Mouse (Mus musculus): Measurements from ENCODE around the gene Fzd2.
"Not testable (repeated sequence)": the region's sequence is repeated elsewhere in the genome, so short reads cannot be mapped to it uniquely, and the experiment has no call there.

The Fzd2 gene

GRCm38 (mm10) chr11:102604010-102604584 is at the start of gene Fzd2:
Gene Fzd2, plus strand, starts transcription at chr11:102604396.
- Histone ChIP-seq H3K36me3 (ENCODE audit: insufficient read depth, low read length) (no peaks in the 10 kb centered on the region), H3K9me3 (ENCODE audit: low read length) (no peaks in the 10 kb centered on the region), H3K4me3 (replicated peaks; ENCODE audit: low read length) (peak within 1 kb of the TSS; percentile 83), H3K27me3 (ENCODE audit: insufficient read depth, low read length) (peaks cover 56% of the 10 kb centered on the region), H3K4me1 (replicated peaks; ENCODE audit: low read depth, low read length) (peaks cover 54% of the 10 kb centered on the region)
- TF ChIP-seq NANOG (IDR thresholded peaks at IDR 0.05; ENCODE audit: borderline replicate concordance, low read length) (no peak), CTCF (conservative IDR thresholded peaks at IDR 0.05; ENCODE audit: low read length) (no peak), POU5F1 (IDR thresholded peaks at IDR 0.05; ENCODE audit: borderline replicate concordance, low read length) (no peak)

GRCm38 (mm10) chr11:102555400-102556030 is 48.7 kb upstream of the Fzd2 start:
- Histone ChIP-seq H3K4me1 (replicated peaks; ENCODE audit: low read depth, low read length) (peaks cover 58% of the 10 kb centered on the region), H3K9me3 (ENCODE audit: low read length) (no peaks in the 10 kb centered on the region), H3K27me3 (ENCODE audit: insufficient read depth, low read length) (no peaks in the 10 kb centered on the region), H3K36me3 (ENCODE audit: insufficient read depth, low read length) (peaks cover 16% of the 10 kb centered on the region; the same call in 1 of the 2 replicates), H3K4me3 (replicated peaks; ENCODE audit: low read length) (peak overlapping the region; percentile 100)
- TF ChIP-seq CTCF (conservative IDR thresholded peaks at IDR 0.05; ENCODE audit: low read length) (no peak), NANOG (IDR thresholded peaks at IDR 0.05; ENCODE audit: borderline replicate concordance, low read length) (no peak), POU5F1 (IDR thresholded peaks at IDR 0.05; ENCODE audit: borderline replicate concordance, low read length) (no peak)

GRCm38 (mm10) chr11:102556031-102556715 is 48.0 kb upstream of the Fzd2 start, which contains the start of gene Gpatch8:
Gene Gpatch8, minus strand, starts transcription at chr11:102556392.
- Histone ChIP-seq H3K9me3 (ENCODE audit: low read length) (no peaks in the 10 kb centered on the region), H3K27me3 (ENCODE audit: insufficient read depth, low read length) (no peaks in the 10 kb centered on the region), H3K4me3 (replicated peaks; ENCODE audit: low read length) (peak within 1 kb of the TSS; percentile 100), H3K36me3 (ENCODE audit: insufficient read depth, low read length) (peaks cover 13% of the 10 kb centered on the region; the same call in 1 of the 2 replicates), H3K4me1 (replicated peaks; ENCODE audit: low read depth, low read length) (peaks cover 60% of the 10 kb centered on the region)
- no peak for TF ChIP-seq CTCF (conservative IDR thresholded peaks at IDR 0.05; ENCODE audit: low read length)
- TF ChIP-seq POU5F1 (IDR thresholded peaks at IDR 0.05; ENCODE audit: borderline replicate concordance, low read length): no peak
- TF ChIP-seq NANOG (IDR thresholded peaks at IDR 0.05; ENCODE audit: borderline replicate concordance, low read length): no peak

GRCm38 (mm10) chr11:102556716-102557074 is 47.5 kb upstream of the Fzd2 start:
- H3K4me1 ChIP-seq (replicated peaks; ENCODE audit: low read depth, low read length): peaks cover 60% of the 10 kb centered on the region
- H3K27me3 ChIP-seq (ENCODE audit: insufficient read depth, low read length): no peaks in the 10 kb centered on the region
- H3K36me3 ChIP-seq (ENCODE audit: insufficient read depth, low read length): peaks cover 8% of the 10 kb centered on the region; the same call in 1 of the 2 replicates
- no peaks in the 10 kb centered on the region for H3K9me3 ChIP-seq (ENCODE audit: low read length)
- no peak for TF ChIP-seq CTCF (conservative IDR thresholded peaks at IDR 0.05; ENCODE audit: low read length)
- TF ChIP-seq NANOG (IDR thresholded peaks at IDR 0.05; ENCODE audit: borderline replicate concordance, low read length): no peak
- TF ChIP-seq POU5F1 (IDR thresholded peaks at IDR 0.05; ENCODE audit: borderline replicate concordance, low read length): no peak
- peak overlapping the region; percentile 100 for H3K4me3 ChIP-seq (replicated peaks; ENCODE audit: low read length)

GRCm38 (mm10) chr11:102557386-102557785 is 46.8 kb upstream of the Fzd2 start:
- peaks cover 60% of the 10 kb centered on the region for H3K4me1 ChIP-seq (replicated peaks; ENCODE audit: low read depth, low read length)
- H3K27me3 ChIP-seq (ENCODE audit: insufficient read depth, low read length): no peaks in the 10 kb centered on the region
- no peak overlapping the region for H3K4me3 ChIP-seq (replicated peaks; ENCODE audit: low read length)
- TF ChIP-seq NANOG (IDR thresholded peaks at IDR 0.05; ENCODE audit: borderline replicate concordance, low read length) (no peak), POU5F1 (IDR thresholded peaks at IDR 0.05; ENCODE audit: borderline replicate concordance, low read length) (no peak), CTCF (conservative IDR thresholded peaks at IDR 0.05; ENCODE audit: low read length) (no peak)
- H3K36me3 ChIP-seq (ENCODE audit: insufficient read depth, low read length): peaks cover 4% of the 10 kb centered on the region; the same call in 1 of the 2 replicates
- H3K9me3 ChIP-seq (ENCODE audit: low read length): no peaks in the 10 kb centered on the region

DNA sequence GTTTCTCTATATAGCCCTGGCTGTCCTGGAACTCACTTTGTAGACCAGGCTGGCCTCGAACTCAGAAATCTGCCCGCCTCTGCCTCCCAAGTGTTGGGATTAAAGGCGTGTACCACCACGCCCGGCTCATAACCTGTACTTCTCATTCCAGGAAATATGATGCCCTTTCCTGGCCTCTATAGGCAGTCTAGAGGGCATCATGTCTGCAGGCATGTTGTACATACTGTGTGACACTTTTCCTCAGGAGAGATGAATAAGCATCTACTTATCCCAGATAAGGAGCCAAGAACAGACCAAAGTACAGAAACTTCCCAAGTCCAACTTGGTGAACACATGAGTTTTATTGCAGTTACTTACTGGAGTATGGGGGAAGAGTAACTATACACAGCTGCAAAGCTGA is 45.5 kb upstream of the Fzd2 start:
- H3K9me3 ChIP-seq (ENCODE audit: low read length): no peaks in the 10 kb centered on the region
- TF ChIP-seq CTCF (conservative IDR thresholded peaks at IDR 0.05; ENCODE audit: low read length): no peak
- no peak for TF ChIP-seq NANOG (IDR thresholded peaks at IDR 0.05; ENCODE audit: borderline replicate concordance, low read length)
- no peak for TF ChIP-seq POU5F1 (IDR thresholded peaks at IDR 0.05; ENCODE audit: borderline replicate concordance, low read length)
- H3K27me3 ChIP-seq (ENCODE audit: insufficient read depth, low read length): no peaks in the 10 kb centered on the region
- H3K4me1 ChIP-seq (replicated peaks; ENCODE audit: low read depth, low read length): peaks cover 65% of the 10 kb centered on the region
- no peak overlapping the region for H3K4me3 ChIP-seq (replicated peaks; ENCODE audit: low read length)
- peaks cover 4% of the 10 kb centered on the region; the same call in 1 of the 2 replicates for H3K36me3 ChIP-seq (ENCODE audit: insufficient read depth, low read length)

- H3K9me3 ChIP-seq (ENCODE audit: low read length); H3K4me3 ChIP-seq (replicated peaks; ENCODE audit: low read length); H3K36me3 ChIP-seq (ENCODE audit: insufficient read depth, low read length); H3K27me3 ChIP-seq (ENCODE audit: insufficient read depth, low read length): not testable (repeated sequence)
- peaks cover 33% of the 10 kb centered on the region for H3K4me1 ChIP-seq (replicated peaks; ENCODE audit: low read depth, low read length)
Observed at GRCm38 (mm10) chr11:102564952-102565671, 39.1 kb upstream of the Fzd2 start.

GRCm38 (mm10) chr11:102565741-102566140 is 38.5 kb upstream of the Fzd2 start:
- Histone ChIP-seq H3K27me3 (ENCODE audit: insufficient read depth, low read length) (no peaks in the 10 kb centered on the region), H3K4me1 (replicated peaks; ENCODE audit: low read depth, low read length) (peaks cover 29% of the 10 kb centered on the region), H3K9me3 (ENCODE audit: low read length) (no peaks in the 10 kb centered on the region), H3K36me3 (ENCODE audit: insufficient read depth, low read length) (no peaks in the 10 kb centered on the region), H3K4me3 (replicated peaks; ENCODE audit: low read length) (no peak overlapping the region)
- TF ChIP-seq CTCF (conservative IDR thresholded peaks at IDR 0.05; ENCODE audit: low read length) (no peak), NANOG (IDR thresholded peaks at IDR 0.05; ENCODE audit: borderline replicate concordance, low read length) (no peak), POU5F1 (IDR thresholded peaks at IDR 0.05; ENCODE audit: borderline replicate concordance, low read length) (no peak)

Measured in E14TG2a.4 (cell line).